Mouse (Mus musculus): ENCODE measurements around the gene Olfm2.
"Not testable (repeated sequence)": the region's sequence is repeated elsewhere in the genome, so short reads cannot be mapped to it uniquely, and the experiment has no call there.

The Olfm2 gene

DNA sequence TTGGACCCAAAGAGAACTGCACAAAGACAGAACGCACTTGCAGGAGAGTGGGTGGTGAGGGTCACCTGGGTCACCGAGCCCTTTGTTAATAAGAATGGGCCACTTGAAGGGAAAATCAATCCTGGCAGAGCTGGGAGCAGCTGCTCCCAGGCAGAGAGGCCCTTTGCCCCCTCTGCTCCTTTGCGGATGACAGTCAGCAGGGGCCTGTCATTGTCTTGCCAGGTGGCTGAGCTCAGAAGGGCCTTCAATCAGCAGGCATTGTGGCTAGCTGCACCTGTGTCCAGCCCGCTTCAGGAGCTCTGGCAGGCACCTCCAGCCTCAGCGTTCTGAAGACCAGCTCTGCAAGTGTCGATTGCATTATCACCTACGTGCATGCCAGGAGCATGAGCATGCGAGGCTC lies 48.7 kb downstream of the Olfm2 start:
- in situ Hi-C loops (cut with MseI, MboI) = no loop called here

DNA sequence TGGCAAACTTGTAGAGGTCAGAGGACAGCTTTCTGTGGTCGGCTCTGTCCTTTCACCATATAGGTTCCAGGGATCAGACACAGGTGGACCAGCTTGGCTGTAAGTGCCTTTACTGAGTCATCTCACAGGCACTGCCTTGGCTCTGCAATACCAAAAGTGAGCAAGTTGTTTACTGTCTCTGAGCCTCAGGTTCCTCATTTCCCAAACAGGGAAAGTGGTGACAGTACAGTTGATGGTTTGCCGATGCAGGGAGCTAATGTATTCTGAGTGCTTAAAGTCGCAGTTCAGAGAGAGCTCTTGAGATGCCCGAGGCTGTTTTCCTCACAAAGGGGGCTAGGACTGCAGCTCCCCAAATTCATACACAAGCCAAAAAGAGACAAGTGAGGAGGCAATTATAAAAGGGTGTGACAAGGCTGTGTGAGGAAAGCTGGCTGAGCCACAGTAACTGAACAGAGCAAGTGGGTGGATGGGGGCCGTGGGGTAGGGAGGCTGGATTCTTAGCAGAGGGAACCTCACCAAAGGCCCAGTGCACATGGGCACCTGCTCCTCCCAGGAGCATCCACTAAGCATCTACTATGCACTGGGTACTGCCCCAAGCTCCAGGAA lies 49.9 kb downstream of the Olfm2 start:
- in situ Hi-C loops (cut with MseI, MboI) = no loop called here

DNA sequence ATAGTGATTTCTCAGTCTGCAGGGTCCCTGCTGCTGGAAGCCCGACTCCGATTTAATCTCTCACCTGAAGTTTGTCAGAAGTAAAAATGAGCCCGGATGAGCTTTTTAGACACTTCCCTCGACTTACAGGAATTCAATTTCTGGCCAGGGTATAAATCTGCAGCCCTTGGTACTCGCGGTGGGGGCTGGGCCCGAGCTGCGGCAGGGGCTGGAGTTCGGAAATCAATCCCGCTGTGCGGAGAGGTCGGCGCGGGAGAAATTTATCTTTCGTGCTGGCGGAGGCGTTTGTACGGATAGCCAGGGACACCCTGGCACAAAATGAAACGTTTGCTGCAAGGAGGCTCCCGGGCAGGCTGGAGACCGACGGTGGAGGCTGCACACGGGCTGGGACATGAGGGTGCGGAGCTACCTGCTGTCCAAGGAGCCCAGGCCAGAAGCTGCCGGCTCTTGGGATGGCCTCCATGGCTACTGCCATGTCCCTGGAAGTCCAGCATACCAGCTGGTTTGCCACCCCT lies 51.4 kb downstream of the Olfm2 start:
- in situ Hi-C loops (cut with MseI, MboI) = no loop called here

DNA sequence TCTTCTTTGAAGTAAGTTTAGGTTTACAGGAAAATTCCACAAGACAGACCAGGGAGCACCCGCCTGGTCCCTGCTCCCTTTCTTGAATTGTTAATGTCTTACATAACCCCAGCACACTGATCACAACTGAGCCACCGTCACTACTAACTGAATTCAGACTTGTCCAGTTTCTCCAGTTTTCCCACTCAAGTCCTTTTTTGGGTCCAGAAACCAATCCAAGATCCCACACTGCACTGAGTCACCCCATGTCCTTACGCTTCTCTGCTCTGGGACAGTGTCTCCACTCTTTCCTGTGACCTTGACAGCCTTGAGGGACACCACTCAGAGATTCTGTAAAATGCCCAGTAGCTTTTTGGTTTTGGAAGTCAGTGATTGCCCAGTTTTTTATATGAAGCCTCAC lies 53.3 kb downstream of the Olfm2 start:
- in situ Hi-C loops (cut with MseI, MboI) = no loop called here

DNA sequence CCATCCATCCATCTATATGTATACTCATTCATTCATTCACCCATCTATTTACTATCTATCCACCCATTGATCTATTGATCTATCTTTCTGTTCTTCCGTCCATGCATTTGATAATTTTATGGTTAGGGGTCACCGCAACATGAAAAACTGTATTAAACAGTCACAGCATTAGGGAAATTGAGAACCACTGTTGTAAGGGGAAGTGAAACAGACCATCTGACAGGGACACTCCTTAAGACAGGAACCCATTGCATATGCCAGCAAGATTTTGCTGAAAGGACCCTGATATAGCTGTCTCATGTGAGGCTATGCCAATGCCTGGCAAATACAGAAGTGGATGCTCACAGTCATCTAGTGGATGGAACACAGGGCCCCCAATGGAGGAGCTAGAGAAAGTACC lies 55.7 kb downstream of the Olfm2 start:
- in situ Hi-C loops (cut with MseI, MboI) = not testable (repeated sequence)

DNA sequence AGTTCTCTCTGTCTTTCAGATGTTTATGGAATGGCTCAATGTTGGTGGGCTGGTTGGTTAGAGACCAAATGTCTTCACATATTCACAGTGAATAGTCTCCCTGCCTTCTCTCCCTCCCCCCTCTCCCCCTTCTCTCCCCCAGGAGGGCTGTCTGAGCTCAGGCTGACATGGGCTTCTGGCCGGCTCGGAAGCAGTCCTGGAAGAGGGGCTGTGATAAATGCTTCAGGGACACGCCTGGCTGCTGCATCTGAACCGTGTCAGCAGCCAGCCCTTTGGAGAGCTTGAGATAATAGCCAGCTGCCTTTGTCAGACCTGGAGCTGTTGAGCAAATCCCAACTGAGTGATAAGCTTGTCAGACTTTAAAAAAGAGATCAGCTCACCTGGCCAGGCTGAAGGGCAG lies 56.2 kb downstream of the Olfm2 start:
- in situ Hi-C loops (cut with MseI, MboI) = no loop called here

DNA sequence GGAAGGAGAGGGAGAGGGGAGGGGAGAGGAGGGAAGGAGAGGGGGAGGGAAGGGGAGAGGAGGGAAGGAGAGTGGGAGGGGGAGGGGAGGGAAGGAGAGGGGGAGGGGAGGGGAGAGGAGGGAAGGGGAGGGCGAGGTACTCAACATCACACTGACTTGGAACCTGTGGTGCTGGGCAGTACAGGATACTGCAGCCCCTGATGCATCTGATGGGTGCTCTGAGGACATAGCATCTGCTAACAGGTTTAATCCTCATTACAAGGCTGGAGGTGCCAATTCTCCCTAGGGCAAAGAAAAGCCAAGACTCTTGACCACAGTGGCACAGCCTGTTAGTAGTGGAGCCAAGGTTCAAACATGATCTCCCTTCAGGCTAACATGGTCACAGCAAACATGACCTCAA lies 56.7 kb downstream of the Olfm2 start:
- in situ Hi-C loops (cut with MseI, MboI) = no loop called here

DNA sequence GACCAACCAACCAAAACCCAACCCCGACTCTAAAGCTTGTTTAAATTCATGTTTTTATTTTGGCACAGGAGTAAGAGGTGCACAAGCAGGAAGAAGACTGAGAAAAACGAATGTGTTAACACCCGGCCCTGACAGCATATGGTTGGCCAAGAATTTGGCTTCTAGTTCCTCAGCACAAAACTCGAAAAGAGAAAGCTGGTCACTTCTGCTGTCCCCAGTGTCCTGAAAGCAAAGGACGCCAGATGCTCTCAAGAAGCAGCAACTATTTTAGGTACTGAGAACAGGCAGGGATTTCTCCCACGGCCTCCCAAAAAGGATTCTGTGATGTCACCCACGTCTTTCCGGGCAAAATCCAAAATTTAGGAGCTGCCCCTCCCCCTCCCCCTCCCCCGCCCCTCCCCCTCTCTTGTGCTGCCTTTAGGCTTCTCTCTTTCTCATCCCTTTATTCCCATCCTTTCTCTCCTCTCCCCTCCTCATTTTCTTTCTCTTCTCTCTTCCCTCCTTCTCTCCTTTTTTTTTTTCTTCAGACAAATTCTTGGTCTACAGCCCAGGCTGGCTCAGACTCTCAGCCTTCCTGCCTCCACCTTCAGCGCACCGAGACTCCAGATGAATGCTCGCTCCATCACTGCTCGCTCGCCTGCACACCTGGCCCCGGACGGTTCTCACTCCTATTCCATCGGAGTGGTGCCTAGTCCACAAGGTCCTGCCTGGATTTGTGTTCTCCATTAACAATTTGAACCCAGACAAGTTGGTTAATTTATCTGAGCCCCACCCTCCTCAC lies 60.9 kb downstream of the Olfm2 start:
- in situ Hi-C loops (cut with MseI, MboI) = no loop called here

DNA sequence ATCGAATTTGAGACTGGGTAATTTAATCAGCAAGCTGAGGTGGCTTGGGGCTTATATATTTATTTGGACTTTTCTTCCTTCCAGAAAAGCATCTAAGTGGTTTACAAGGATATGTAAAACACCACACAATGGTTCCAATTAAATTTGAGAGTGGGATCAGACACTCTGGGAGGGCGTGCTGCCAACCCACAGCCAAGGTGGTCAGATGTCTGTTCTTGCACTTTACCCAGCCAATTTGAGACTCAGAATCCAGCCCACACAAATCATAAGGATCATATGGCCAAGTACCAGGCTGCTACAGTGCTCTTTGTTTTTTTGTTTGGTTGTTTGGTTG lies 63.8 kb downstream of the Olfm2 start:
- in situ Hi-C loops (cut with MseI, MboI) = no loop called here

DNA sequence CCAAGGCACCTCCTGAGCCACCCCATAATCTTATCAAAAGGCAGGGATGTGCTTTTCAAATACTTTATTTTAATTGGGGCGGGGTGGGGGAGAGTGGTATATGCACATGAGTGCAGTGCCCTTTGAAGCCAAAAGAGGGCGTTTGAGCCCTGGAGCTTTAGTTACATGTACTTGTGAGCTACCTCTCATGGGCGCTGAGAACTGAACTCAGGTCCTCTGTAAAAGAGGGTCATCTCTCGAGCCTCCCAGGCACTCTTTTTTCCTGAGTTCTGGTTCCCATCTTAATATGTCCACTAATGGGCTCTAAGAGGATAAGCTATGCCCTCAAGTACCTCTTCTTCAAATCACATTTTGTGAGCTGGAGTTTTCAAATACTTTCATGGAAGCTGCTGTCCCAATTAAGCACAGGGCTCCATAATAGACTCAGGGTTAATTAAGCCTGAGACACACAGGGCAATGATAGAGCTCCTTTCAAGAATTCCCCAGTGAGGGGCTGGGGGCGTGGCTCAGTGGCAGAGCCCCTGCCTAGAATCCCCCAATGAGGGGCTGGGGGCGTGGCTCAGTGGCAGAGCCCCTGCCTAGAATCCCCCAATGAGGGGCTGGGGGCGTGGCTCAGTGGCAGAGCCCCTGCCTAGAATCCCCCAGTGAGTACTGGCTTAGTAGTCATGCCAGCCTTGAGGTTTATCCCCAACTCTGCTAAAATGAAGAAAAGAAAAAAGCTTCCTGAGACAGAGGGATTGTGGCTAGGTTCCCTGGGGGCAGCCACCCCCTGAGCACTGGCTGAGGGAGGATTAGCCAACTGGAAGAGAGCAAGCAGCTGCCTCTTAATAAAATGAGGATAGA lies 64.4 kb downstream of the Olfm2 start:
- in situ Hi-C loops (cut with MseI, MboI) = no loop called here

DNA sequence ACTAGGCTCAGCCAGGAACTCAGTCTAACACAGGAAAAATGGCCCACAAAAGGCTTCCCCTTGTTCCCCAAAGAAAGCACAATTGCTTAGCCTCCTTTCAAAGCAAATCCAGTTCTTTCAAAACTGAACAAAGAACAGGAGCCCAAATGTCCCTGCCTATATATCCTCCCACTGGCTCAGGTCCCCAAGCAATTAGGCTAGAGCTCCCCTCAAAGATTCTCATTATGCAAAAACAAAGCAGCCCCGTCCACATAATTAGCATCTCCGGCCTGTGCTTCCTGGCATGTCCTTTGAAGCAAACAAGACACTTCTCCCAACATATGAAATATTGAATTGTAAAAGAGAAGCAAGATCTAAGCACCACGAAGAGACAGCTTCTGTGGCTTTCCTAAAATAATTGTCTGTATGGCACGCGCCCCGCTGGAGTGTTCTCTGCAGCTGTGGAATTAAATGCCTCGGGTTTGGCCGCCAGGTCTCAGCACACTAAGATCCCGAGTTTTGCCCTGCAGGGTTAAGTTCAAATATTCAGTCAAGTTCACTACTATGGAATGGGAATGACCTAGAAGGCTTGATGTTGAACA lies 65.7 kb downstream of the Olfm2 start:
- in situ Hi-C loops (cut with MseI, MboI) = no loop called here

DNA sequence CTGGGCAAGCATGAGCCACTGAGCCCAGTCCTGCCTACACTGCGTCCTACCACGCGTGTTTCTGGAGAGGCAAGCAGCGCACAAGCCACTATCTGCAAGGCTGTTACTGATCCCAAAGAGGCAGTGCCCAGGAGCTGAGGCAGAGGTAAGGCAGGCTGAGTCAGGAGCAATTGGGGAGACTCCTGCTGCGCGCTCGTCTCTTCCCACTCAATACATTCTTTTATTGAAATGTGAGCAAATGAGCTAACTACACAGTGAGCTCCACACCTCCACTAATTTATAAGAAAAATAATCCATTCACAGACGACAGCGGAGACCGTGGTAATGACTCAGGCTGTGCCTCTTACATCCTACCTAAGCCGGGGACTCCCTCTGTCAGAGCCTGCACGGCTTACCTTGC lies 68.3 kb downstream of the Olfm2 start:
- in situ Hi-C loops (cut with MseI, MboI) = no loop called here

DNA sequence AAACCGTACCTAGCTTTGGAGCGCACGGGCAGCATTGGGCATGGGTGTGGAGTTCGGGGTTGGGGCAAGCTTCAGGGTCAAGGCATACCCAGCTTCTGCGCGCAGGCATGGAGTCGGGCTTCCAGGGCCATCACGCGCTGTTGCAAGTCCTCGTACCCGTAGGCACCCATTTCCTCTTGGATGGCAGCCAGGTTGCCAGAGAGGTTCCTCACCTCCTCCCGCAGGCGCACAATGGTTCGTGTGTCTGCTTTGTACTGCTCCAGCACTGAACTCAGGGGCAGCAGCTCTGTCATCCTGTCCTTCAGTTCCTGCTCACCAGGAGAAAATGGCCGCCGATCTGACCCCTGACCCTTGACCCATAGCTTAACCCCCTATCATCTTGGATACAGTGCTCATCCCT lies 74.1 kb downstream of the Olfm2 start:
- in situ Hi-C loops (cut with MseI, MboI) = loop anchor here in 1 of 2 experiments (5.0 kb wide), 1 partner anchor 40 kb away; no protein-coding TSS in a partner anchor

DNA sequence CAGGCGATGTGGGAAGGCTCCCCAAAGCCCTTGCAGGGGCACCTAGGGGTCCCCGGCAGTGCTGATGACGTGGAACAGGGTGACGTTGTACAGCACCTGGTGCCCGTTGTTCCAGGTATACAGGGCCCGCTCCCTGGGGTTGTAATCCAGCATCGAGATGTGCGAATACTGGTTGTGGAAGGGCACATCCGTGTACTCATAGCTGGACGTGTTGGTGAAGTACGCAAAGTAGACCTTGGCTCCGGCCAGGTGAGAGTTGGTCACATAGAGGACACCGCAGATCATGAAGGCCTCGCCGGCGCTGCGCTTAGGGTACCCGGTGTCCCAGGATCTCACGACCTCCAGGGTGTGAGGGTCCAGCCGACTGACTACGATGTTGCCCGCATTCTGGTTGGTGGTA lies 78.1 kb downstream of the Olfm2 start:
- in situ Hi-C loops (cut with MseI, MboI) = no loop called here

DNA sequence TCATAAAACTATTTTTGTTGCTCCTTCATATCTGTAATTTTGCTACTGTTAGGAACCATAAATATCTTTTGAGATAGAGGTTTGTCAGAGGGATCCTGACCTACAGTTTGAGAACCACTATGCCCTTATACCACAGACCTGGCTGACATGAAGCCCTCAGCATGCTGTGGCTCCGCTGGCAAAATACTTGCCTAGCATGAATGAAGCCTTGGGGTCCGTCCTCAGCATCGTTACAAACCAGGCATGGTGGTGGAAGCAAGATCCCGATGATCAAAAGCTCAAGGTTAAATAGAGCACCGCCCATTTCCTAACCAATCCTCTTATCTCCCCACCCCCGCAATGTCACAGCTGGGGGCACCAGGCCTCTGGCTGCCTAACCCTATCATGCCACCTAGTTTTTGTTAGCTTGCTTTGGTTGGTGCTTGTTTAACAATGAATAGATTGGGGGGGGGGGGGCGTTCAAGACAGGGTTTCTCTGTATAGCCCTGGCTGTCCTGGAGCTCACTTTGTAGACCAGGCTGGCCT lies 79.6 kb downstream of the Olfm2 start:
- in situ Hi-C loops (cut with MseI, MboI) = no loop called here

DNA sequence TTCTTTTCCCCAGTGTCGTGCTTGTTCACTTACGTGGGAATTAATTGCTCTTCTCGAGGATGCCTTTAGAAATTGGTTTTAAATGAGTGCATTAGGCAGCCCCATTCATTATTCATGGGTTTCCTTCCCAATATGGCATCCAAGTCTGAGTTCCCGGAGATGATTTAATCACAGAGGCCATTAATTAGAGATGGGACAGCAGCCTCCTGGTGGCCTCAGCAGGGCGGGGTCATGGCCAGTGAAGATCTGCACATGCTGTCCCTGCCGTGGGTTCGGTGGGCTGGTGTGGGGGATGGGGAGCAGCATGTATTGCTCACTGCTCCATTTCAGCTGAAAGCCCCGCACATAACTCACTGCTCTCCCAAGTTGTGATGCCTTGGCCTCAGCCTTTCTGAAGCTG lies 80.2 kb downstream of the Olfm2 start:
- in situ Hi-C loops (cut with MseI, MboI) = no loop called here

DNA sequence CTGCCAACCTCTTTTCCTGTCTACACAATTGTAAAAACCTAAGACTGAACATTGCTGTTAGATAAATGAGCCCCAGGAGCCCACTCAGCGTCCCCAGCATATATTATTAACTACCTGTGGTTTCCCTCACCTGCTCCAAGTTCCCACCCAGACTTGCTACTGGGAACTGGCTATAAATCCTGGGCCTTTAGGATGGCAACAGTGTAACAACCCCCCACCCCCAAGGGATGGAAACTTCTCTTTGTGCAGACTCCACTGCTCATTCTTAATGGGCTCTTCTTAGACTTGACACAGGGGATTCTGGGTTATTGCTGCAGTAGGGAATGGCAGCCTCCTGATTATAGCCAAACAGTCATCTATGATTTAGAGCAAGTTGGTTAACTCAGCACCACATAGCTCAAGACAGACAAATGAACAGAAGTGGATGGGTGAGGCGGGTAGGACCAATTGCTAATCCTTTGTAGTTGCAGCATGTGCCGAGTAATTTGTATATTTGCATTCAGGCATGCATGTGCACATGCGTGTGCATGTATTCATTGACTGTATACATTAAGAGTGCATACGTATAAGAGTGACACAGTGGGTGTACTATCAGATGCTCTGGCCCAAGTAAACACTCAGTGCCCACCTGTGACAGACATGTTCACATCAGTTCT lies 81.0 kb downstream of the Olfm2 start:
- in situ Hi-C loops (cut with MseI, MboI) = no loop called here

DNA sequence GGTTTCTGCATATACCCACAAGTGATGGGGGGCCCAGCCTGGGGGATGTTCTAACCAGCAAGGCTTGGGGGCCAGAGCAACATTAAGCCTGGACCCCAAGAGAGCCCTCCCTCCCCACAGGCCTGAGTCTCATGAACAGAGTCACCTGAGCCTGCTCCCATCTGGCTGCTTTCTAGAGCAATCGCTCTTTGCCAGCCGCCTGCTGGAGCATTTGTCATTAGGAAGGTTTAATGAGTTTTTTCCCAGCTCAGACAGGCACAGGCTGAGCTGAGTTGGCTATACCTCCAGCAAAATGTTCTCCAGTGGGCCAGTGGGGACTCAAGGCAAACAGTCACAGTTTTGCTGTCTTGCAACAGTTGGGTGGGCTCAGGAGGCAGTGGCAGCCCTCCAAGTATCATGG lies 81.8 kb downstream of the Olfm2 start:
- in situ Hi-C loops (cut with MseI, MboI) = no loop called here

DNA sequence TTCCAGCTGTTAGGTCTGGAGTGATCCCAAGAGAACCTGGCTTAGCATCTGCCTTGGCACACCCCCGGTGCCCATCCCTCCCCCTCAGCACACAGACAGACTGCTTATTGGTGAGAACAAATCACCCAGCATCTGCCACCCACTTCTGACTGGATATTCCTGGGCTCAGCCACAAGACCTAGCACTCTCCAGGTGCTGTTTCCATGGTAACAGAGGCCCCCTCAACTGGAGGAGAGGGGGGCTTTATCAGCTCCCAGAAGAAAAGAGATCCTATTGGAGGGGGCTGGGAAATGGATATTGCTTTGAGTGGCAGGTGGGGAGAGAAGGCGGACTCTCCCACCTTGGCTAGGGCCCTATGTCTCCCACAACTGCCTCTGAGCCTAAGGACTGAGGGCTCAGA lies 82.2 kb downstream of the Olfm2 start:
- in situ Hi-C loops (cut with MseI, MboI) = no loop called here

DNA sequence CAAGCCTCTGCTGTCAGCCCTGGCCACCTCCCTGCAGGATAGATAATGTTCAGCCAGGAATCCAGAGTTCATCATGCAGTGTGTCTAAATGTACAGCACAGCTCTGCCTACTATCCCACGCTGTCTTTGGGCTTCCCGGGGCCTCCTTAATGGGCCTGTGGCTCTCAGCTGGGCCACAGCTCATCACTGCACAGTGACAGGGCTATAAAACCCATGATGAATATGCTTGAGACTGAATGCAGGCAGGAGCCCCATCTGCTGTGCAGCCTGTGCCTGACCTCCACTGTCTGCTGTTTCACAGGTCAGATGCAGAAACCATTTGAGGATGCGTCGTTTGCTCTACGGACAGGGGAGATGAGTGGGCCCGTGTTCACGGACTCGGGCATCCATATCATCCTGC lies 83.3 kb downstream of the Olfm2 start:
- in situ Hi-C loops (cut with MseI, MboI) = no loop called here

DNA sequence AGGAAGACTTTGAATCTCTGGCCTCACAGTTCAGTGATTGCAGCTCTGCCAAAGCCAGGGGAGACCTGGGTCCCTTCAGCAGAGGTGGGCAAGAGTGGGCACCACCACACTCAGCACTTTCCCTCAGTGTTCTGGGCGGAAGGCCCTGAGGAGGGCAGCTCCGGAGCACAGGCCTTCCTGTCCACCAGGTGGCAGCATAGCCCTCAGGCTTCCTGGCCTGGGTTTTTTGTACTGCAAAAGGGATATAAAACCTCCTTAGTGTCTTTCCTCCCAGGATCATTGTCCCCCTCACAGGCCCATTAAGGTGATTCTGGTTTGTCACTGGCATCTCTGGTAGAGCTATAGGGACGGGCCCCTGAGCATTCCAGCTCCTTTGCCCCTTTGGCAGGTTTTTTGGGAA lies 83.8 kb downstream of the Olfm2 start:
- in situ Hi-C loops (cut with MseI, MboI) = no loop called here

Data from mouse trophoblast stem cell (cell line).